Mouse (Mus musculus) CH12.LX (cell line): ENCODE data around the gene Ninj1. TPM values are rescaled to one million over a fixed set of nuclear protein-coding genes. Genes with fewer than 3 reads are reported as not detected.

Experiments
- DNase-seq: peaks from one replicate; pipeline ENCODE4 v3.0.0-alpha.2; 2013; ENCODE audit errors: extremely low read depth
- H3K27ac ChIP-seq: 2 replicates; pipeline ENCODE4 v1.5.1; 2012; ENCODE audit warnings: low read depth, mild to moderate bottlenecking, control low read depth, moderate library complexity; ENCODE audit not compliant: insufficient read depth
- H3K27me3 ChIP-seq: replicated peaks from 2 replicates; pipeline ENCODE3; 2012; ENCODE audit warnings: inconsistent platforms
- H3K36me3 ChIP-seq, 2 experiments: replicated peaks in 1 of 2; 2 replicates each; pipeline versions ENCODE3 to v1.6.1; 2012; ENCODE audit warnings: inconsistent platforms in 1 of 2, low read length in 1 of 2, mild to moderate bottlenecking in 1 of 2, mixed read lengths in 1 of 2, moderate library complexity in 1 of 2; ENCODE audit not compliant: control insufficient read depth in 1 of 2, insufficient read depth in 1 of 2
- H3K4me1 ChIP-seq, 2 experiments: 2 replicates each; pipeline ENCODE4 v1.6.1; 2012; ENCODE audit warnings: inconsistent platforms in 1 of 2, moderate library complexity in 1 of 2; ENCODE audit not compliant: insufficient read depth in 2 of 2, control insufficient read depth in 1 of 2
- H3K4me2 ChIP-seq: 2 replicates; pipeline ENCODE4 v1.6.1; 2012; ENCODE audit warnings: low read depth, mild to moderate bottlenecking, control low read depth; ENCODE audit not compliant: poor library complexity, insufficient read depth, severe bottlenecking
- H3K4me3 ChIP-seq, 3 experiments: fragments of 150-350 bp in 1 of 3; sonication (generic) in 1 of 3; replicated peaks in 1 of 3; 2 replicates each; pipeline versions ENCODE3 to v1.5.1; 2011 to 2012; ENCODE audit warnings: low read depth in 2 of 3, low read length in 2 of 3, mild to moderate bottlenecking in 2 of 3, moderate library complexity in 2 of 3, control low read depth in 1 of 3, improper control_type of control experiment in 1 of 3, inconsistent platforms in 1 of 3, mixed read lengths in 1 of 3; ENCODE audit not compliant: poor library complexity in 1 of 3
- H3K79me2 ChIP-seq: replicated peaks from 2 replicates; pipeline ENCODE4 v1.6.1; 2012; ENCODE audit warnings: mild to moderate bottlenecking, moderate library complexity; ENCODE audit not compliant: control insufficient read depth, poor library complexity, insufficient read depth, severe bottlenecking; ENCODE audit errors: extremely low read depth
- H3K9ac ChIP-seq: 2 replicates; pipeline ENCODE4 v1.6.1; 2012; ENCODE audit warnings: low read depth, mild to moderate bottlenecking, control low read depth, moderate library complexity; ENCODE audit not compliant: insufficient read depth
- H3K9me3 ChIP-seq: replicated peaks from 2 replicates; pipeline ENCODE3; 2012; ENCODE audit warnings: low read length, inconsistent platforms, mixed read lengths
- EP300 ChIP-seq: IDR thresholded peaks from 2 replicates; pipeline ENCODE4 v1.6.1; 2011; ENCODE audit warnings: low read length, improper control_type of control experiment
- ETS1 ChIP-seq: conservative IDR thresholded peaks from 2 replicates; pipeline ENCODE4 v1.6.1; 2012; ENCODE audit warnings: low read depth, mild to moderate bottlenecking, inconsistent platforms, low read length, improper control_type of control experiment, moderate library complexity
- JUND ChIP-seq: conservative IDR thresholded peaks from 2 replicates; pipeline ENCODE4 v1.6.1; 2011; ENCODE audit warnings: low read depth, low read length, improper control_type of control experiment
- MAZ ChIP-seq: IDR thresholded peaks from 2 replicates; pipeline ENCODE4 v1.6.1; 2012; ENCODE audit warnings: low read depth, mild to moderate bottlenecking, inconsistent platforms, low read length, improper control_type of control experiment, moderate library complexity
- MYC ChIP-seq: IDR thresholded peaks from 2 replicates; pipeline ENCODE4 v1.6.1; 2011; ENCODE audit warnings: low read depth, mild to moderate bottlenecking, improper control_type of control experiment, low read length
- NELFE ChIP-seq: IDR thresholded peaks from 2 replicates; pipeline ENCODE4 v1.6.1; 2011; ENCODE audit warnings: low read depth, low read length, improper control_type of control experiment
- PAX5 ChIP-seq: IDR thresholded peaks from 2 replicates; pipeline ENCODE4 v1.6.1; 2012; ENCODE audit warnings: low read length, inconsistent platforms, mixed read lengths
- TBP ChIP-seq: conservative IDR thresholded peaks from 2 replicates; pipeline ENCODE4 v1.6.1; 2011; ENCODE audit warnings: low read depth, low read length, improper control_type of control experiment
- USF1 ChIP-seq: IDR thresholded peaks from 2 replicates; pipeline ENCODE4 v1.6.1; 2014; ENCODE audit warnings: low read depth, mild to moderate bottlenecking, inconsistent platforms, low read length, improper control_type of control experiment
- ZC3H11A ChIP-seq: IDR thresholded peaks from 2 replicates; pipeline ENCODE4 v1.6.1; 2012; ENCODE audit warnings: low read depth, mild to moderate bottlenecking, inconsistent platforms, low read length, improper control_type of control experiment
- dilution Hi-C: fragments of 300-500 bp; cut with MboI; formaldehyde crosslinking; loops from 2 replicates; pipeline ENCODE4 v1.14.3; 2020; ENCODE audit warnings: low sequenced_read_pairs; ENCODE audit not compliant: extremely low pct_unique_long_range_greater_than_20kb, extremely low pct_ligation_motif_present
- in situ Hi-C: fragments of 300-500 bp; cut with MboI; formaldehyde crosslinking; loops from 3 replicates; pipeline ENCODE4 v1.14.3; 2019; ENCODE audit warnings: low sequenced_read_pairs, low pct_ligation_motif_present, low pct_unique_long_range_greater_than_20kb, mixed read lengths
- polyA plus RNA-seq: library from polyadenylated mRNA; unstranded; fragments of >175 nt; gene quantifications from 2 replicates; pipeline ENCODE4 v1.2.1, GENCODE M21; 2012; ENCODE audit warnings: low read depth; ENCODE audit not compliant: insufficient read length
- total RNA-seq, 2 experiments: library from RNA; depleted of rRNA; stranded (reverse); fragments of 300-350 nt in 1 of 2; fragments of >200 nt in 1 of 2; gene quantifications; 2 replicates each; pipeline ENCODE4 v1.2.3; 2012 to 2014

Ninj1 gene
- total and polyA plus RNA-seq, 3 experiments: 12.7 to 25.2 (median 21.2) TPM

- DNase-seq: no peak
- no peaks in the 10 kb centered on the region for H3K79me2 ChIP-seq
- no peaks in the 10 kb centered on the region for H3K27me3 ChIP-seq
- no peak overlapping the region for H3K9ac ChIP-seq
- TF ChIP-seq ETS1 (no peak), MAZ (no peak), EP300 (no peak), PAX5 (no peak), TBP (no peak), NELFE (no peak), USF1 (no peak), JUND (no peak), MYC (no peak), ZC3H11A (no peak)
- H3K4me3 ChIP-seq: no peak overlapping the region
- in situ Hi-C loops (loop anchor here (25.0 kb wide), 2 partner anchors 328 to 528 kb away; partner anchors contain the start of genes Barx1 and Phf2), dilution Hi-C loops (no loop called here)
- no peak overlapping the region for H3K4me2 ChIP-seq
- no peaks in the 10 kb centered on the region for H3K9me3 ChIP-seq
- peaks cover 0 to 16% of the 10 kb centered on the region in 2 experiments for H3K36me3 ChIP-seq
- no peak overlapping the region for H3K27ac ChIP-seq
- peaks cover 28 to 62% of the 10 kb centered on the region in 2 experiments for H3K4me1 ChIP-seq
Measured at GRCm38 (mm10) chr13:49189970-49190870, 2.9 kb downstream of the Ninj1 start.

DNA sequence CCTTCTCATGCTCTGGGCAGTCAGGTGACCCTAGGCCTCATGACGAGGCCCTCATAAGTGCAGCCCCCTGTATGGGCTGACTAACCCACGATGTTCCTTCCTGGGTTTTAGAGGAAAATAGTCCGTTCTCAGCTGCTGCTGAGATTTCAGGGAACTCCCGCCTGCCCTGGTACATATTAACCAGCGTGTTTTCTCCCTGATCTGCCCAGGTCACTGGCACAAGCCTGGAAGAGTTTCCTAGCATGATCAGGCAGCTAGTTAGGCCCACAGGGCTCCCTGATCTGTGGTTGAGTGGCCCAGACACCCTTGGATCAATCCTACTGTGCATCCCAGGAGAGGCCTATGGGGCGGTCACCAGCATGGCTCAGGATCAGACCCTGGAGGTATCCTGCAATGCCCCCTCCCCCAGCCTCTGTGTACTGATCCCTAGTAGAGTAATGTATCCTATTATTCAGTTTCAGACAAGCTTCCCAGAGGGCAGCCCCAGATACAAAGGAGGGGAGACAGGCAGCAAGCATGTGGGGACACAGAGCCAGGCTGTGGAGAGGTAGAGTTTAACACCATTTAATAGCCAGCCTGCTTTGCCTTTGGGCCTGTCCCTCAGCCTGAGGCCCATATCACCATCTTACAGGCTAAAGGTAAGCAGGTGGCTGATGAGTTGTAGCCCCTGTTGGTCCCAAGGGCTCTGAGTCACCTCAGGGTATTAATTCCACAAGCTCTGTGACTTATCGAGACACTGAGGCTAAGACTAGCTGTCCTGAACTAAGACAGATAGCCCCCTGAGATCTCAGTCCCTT lies 3.8 kb downstream of the Ninj1 start:
- Histone ChIP-seq H3K4me1 (peaks cover 28 to 62% of the 10 kb centered on the region in 2 experiments), H3K9ac (no peak overlapping the region), H3K27ac (no peak overlapping the region), H3K9me3 (no peaks in the 10 kb centered on the region), H3K4me3 (no peak overlapping the region), H3K36me3 (peaks cover 2 to 25% of the 10 kb centered on the region in 2 experiments), H3K27me3 (no peaks in the 10 kb centered on the region), H3K4me2 (no peak overlapping the region), H3K79me2 (no peaks in the 10 kb centered on the region)
- TF ChIP-seq ETS1 (peak; percentile 32; the same call in 1 of the 2 replicates), NELFE (no peak)
- dilution Hi-C loops (no loop called here), in situ Hi-C loops (loop anchor here (25.0 kb wide), 2 partner anchors 329 to 529 kb away; partner anchors contain the start of genes Barx1 and Phf2)
- DNase-seq: peak; percentile 55
